Mouse (Mus musculus) heart, postnatal 25 days (tissue): ENCODE data around the gene Ciita. TPM values are rescaled to one million over a fixed set of nuclear protein-coding genes. Genes with fewer than 3 reads are reported as not detected.
A peak's percentile ranks its signal among the peaks of the same experiment; 100 is the strongest.

ENCODE experiments used
- DNase-seq: peaks from one replicate; pipeline ENCODE4 v3.0.0; 2022; ENCODE audit warnings: low spot score
- intact Hi-C: fragments of 180-260 bp; cut with DNase I; formaldehyde crosslinking; loops from one replicate; pipeline ENCODE4 v1.15.1; 2025
- total RNA-seq, 2 experiments: library from RNA; stranded (reverse); gene quantifications; 2 replicates each; pipeline ENCODE4 v1.2.3; 2021

Gene Ciita
- total RNA-seq, 2 experiments from 2014 or later = 0.52 to 0.64 TPM

DNA sequence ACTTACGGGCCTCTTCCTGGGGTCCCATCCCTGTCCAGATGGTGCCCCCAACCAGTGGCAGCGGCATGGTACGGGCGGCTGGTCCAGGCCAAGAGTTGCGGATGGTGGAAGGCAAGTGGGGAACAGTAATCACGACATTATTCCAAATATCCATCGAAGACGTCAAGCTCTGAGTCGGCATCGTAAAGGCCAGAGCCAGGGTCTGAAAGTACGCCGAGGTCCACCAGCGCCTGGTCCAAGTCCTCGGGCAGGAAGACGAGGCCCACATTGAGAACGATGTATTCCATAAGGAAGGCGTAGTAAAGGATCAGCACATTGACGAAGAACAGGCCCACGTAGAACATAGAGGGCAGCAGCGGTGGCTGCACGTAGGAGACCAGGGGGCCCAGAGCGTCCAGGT is 62.4 kb downstream of the Ciita start:
- no peak for DNase-seq
- intact Hi-C loops = loop anchor here (10.0 kb wide), 2 partner anchors 593 to 713 kb away; partner anchors contain the start of genes Gspt1 and Txndc11

GRCm38 (mm10) chr16:10542698-10543365 is 63.0 kb downstream of the Ciita start, which contains the start of gene Dexi:
Gene Dexi (minus strand): TSS chr16:10543054.
- intact Hi-C loops = loop anchor here (10.0 kb wide), 2 partner anchors 592 to 712 kb away; partner anchors contain the start of genes Gspt1 and Txndc11
- peak; percentile 94 for DNase-seq

- intact Hi-C loops = loop anchor here (10.0 kb wide), 2 partner anchors 590 to 710 kb away; partner anchors contain the start of genes Gspt1 and Txndc11
- DNase-seq = peak; percentile 91
These were observed 65.2 kb downstream of the Ciita start, which contains the start of gene Clec16a for GRCm38 (mm10) chr16:10544995-10545622. Gene Clec16a (plus strand): TSS chr16:10545339.

- intact Hi-C loops = loop anchor here (10.0 kb wide), 2 partner anchors 588 to 708 kb away; partner anchors contain the start of genes Gspt1 and Txndc11
- DNase-seq = no peak
These were observed 67.0 kb downstream of the Ciita start for GRCm38 (mm10) chr16:10546865-10547264.

- DNase-seq = no peak
- intact Hi-C loops = loop anchor here (10.0 kb wide), 2 partner anchors 586 to 706 kb away; partner anchors contain the start of genes Gspt1 and Txndc11
These were observed 69.1 kb downstream of the Ciita start for GRCm38 (mm10) chr16:10548938-10549337.

GRCm38 (mm10) chr16:10549600-10549999 is 69.7 kb downstream of the Ciita start:
- intact Hi-C loops = loop anchor here (10.0 kb wide), 2 partner anchors 585 to 705 kb away; partner anchors contain the start of genes Gspt1 and Txndc11

DNA sequence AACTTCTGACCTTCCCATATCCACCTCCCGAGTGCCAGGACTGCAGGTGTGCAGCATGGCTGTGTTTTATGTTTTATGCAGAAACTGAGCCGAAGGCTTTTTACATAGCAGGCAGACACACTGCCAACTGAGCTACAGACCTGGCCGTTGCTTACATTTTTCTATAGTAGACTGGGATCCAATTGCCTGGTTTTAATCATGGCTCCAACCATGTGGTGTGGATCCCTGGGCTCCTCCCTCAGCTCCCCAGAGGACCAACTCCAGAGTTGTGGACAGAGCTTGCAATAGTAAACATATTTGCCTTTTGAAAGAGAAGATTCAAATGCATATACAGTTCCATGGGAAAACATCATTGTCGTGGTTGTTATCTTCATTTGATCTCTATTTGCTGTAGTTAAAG is 71.7 kb downstream of the Ciita start:
- intact Hi-C loops = no loop called here
- DNase-seq = no peak

More at GRCm38 (mm10) chr16:10549600-10549999, 69.7 kb downstream of the Ciita start:
- no peak for DNase-seq

DNA sequence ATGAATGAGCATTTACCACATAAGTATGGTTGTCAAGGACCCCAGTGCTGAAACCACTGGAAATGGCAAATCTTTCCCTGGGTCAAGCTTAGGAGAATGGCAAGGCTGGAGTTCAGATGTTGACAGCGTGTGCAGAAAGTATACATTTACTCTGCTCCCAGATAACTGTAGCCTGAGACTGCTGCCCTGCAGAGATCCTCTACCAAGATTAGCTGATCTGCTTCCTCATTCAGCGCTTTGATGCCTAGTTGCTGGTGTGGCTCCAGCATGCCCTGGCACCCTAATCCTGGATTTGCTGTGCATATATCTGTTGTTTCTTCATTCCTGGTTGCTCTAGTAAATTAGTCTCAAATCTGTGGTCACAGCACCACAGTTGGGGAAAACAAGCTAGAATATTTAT is 74.0 kb downstream of the Ciita start:
- intact Hi-C loops = no loop called here
- no peak for DNase-seq

DNA sequence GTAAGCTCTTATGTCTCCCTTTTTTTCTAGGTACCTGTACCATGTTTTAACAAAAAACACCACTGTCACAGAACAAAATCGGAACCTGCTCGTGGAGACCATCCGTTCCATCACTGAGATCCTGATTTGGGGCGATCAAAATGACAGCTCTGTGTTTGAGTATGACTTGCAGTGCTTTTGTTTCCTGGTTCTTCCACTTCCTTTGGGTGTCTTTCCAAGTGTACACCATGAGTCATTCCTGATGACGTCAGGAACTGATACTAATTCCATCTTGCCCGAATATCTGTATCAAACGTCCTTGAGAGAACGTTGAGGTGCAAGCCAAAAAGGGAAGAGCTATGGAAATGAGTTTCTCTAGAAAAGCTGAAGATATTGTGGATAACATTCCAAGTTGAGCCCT is 80.1 kb downstream of the Ciita start:
- no peak for DNase-seq
- intact Hi-C loops = no loop called here

GRCm38 (mm10) chr16:10565278-10565885 is 85.5 kb downstream of the Ciita start:
- intact Hi-C loops = loop anchor here (5.0 kb wide), 1 partner anchor 467 kb away; no protein-coding TSS in a partner anchor

DNA sequence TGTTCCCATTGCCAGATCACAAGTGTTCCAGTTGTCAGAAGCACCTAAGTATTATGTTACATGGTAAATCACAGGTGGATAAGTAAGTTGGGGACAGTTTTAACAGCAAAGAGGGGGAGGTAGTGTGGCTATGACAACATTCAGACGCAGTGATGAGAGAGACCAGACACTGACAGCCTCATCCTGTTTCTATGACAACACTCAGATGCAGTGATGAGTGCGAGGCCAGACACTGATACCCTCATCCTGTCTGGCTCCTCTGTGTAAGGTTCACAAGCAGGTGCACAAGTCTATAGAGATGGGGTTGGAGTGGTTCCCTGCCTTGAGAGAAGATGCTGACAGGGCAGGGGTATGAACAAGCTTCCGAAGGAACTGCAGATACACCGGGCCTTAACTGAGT is 87.3 kb downstream of the Ciita start:
- DNase-seq = no peak

More at GRCm38 (mm10) chr16:10565278-10565885, 85.5 kb downstream of the Ciita start:
- DNase-seq = peak; percentile 20

GRCm38 (mm10) chr16:10569809-10570395 is 90.0 kb downstream of the Ciita start:
- no peak for DNase-seq
- intact Hi-C loops = loop anchor here (1.0 to 5.0 kb wide), 4 partner anchors 217 to 462 kb away; no protein-coding TSS in a partner anchor

More for the DNA sequence above, 87.3 kb downstream of the Ciita start:
- intact Hi-C loops = loop anchor here (5.0 kb wide), 1 partner anchor 465 kb away; no protein-coding TSS in a partner anchor

- intact Hi-C loops = loop anchor here (1.0 to 2.0 kb wide), 3 partner anchors 216 to 298 kb away; no protein-coding TSS in a partner anchor
These were observed 90.8 kb downstream of the Ciita start for GRCm38 (mm10) chr16:10570708-10571107.

DNA sequence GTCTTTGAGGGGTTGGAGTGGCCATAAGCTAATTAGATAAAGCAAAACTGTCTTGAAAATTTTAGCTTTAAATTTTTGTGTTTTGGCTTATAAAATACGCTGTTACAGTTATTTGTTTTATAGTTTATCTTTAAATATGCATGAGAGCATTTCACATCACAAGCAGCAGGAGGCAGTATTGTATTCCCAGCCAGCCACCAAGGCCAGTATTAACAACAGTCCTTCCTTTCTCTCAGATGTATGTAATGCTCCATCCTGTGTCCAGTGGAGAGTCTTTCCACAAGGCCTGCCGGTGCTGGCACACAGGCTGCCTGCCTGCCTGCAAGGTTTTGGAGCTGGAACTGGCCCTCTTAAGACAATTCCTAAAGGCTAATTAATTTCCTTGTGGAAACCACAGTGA is 92.0 kb downstream of the Ciita start:
- intact Hi-C loops = loop anchor here (2.0 kb wide), 2 partner anchors 215 to 275 kb away; no protein-coding TSS in a partner anchor
- DNase-seq = no peak

More at GRCm38 (mm10) chr16:10570708-10571107, 90.8 kb downstream of the Ciita start:
- no peak for DNase-seq

DNA sequence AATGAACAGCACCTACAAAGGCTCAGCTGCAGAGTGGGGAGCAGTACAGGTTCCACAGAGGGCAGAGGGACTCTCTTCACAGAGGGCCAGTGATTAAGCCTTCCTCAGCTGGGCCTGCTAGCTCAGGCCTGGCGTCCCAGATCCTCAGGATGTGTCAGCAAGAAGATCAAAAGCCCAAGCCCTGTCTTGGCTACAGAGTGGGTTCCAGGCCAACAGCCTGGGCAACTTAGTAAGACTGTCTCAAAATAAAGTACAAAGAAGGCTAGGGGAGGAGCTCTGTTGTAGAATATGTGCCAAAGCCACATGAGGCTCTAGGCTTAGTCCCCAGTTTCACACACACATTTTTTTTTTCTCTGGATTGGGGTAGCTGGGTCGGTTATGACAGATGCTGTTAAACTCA is 95.1 kb downstream of the Ciita start:
- DNase-seq = peak; percentile 12
- intact Hi-C loops = no loop called here

GRCm38 (mm10) chr16:10575915-10576314 is 96.1 kb downstream of the Ciita start:
- DNase-seq = no peak
- intact Hi-C loops = no loop called here

DNA sequence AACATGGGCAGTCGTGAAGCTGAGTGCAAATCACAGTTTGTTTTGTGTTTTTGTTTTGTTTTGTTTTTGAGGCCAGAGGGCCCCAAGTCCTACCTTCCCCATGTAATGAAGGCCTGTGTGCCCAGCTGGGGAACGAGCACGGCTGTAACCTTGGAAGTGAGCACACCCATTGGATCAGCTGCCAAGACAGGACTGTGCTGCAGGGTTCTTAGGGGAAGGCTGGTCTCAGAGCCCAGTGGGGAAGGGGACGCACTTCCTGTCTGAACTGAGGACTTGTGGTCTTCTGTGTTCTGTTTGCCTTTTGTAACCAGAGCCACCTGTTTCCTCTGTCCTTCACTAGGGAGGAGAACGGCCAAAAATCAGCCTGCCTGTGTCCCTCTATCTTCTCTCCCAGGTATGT is 97.7 kb downstream of the Ciita start:
- DNase-seq = no peak
- intact Hi-C loops = no loop called here
